Mouse (Mus musculus): ENCODE data around the gene Rasgef1b.

DNA sequence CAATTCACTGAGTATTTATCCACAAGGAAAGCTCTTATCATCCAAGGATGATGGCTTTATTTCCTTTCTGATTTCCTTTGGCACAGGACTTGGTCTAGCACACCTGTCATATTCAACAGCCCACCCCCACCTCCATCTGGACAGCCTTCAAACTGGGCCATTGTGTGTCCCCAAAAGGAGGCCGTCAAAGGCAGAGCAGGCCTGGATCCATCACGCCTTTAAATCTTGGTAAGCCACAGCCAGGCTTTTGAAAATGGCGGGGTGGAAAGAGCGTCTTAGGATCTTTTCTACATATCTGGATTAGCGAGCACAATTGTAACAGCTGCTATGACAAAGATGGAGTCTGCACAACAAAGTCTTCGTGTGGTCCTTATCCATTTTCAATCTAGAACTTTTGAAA lies 515.7 kb downstream of the Rasgef1b start:
- no peak for TF ChIP-seq CTCF (IDR thresholded peaks at IDR 0.05; ENCODE audit: insufficient read depth, low read length)
- no peak for TF ChIP-seq POLR2A (IDR thresholded peaks at IDR 0.05; ENCODE audit: borderline replicate concordance, extremely low read depth, low read depth, low read length)
